17 mouse cellular contexts compared by ENCODE assay signal in the genomic region with DNA sequence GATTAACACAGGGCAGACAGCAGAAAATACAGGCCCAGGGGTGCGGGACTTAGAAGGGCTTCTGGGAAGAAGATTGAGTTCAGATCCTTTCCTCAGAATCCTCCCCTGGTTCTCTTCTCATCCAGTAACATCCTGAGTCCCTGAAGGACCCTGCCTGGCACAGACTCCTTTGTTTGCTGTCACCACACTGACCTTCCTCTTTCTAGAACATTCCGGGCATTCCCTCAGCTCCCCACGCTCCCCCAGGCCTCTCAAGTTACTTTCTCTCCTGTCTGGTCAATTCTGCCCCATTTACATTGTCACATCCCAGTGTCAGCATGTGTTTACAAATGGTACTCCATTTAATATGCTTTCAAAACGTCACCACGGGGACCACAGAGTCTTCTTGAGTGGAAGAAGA.
"Had no signal": no experiment of that assay in that cellular context is flagged by ENCODE, and none has a peak within 500 bp of the region (broad histone marks: within the 10 kb centered on the region; RNA-seq: fewer than 3 reads in every experiment).

No protein-coding gene starts in this region.

- H3K27ac ChIP-seq: lung, embryonic 15.5 days; macrophage; midbrain, embryonic 13.5 days; midbrain, embryonic 15.5 days; neural tube, embryonic 12.5 days; stomach, embryonic 15.5 days; stomach, postnatal 0 days had no signal

- DNase-seq: liver, postnatal 0 days; lung, adult 2 months; lung, postnatal 14 days; lung, postnatal 36 days; right cerebral cortex, postnatal 14 days; thymus, adult 2 months; thymus, postnatal 25 days; thymus, postnatal 4 days had no signal

- H3K4me3 ChIP-seq: lung, embryonic 15.5 days; megakaryocyte, embryonic 14.5 days; midbrain, embryonic 13.5 days; midbrain, embryonic 15.5 days; neural tube, embryonic 12.5 days; stomach, embryonic 15.5 days had no signal

- H3K4me1 ChIP-seq: lung, embryonic 15.5 days; midbrain, embryonic 13.5 days; midbrain, embryonic 15.5 days; stomach, embryonic 15.5 days had no signal

- H3K9me3 ChIP-seq: lung, embryonic 15.5 days; megakaryocyte, embryonic 14.5 days; midbrain, embryonic 13.5 days; midbrain, embryonic 15.5 days; neural tube, embryonic 12.5 days; stomach, embryonic 15.5 days had no signal

- H3K27me3 ChIP-seq: lung, embryonic 15.5 days; megakaryocyte, embryonic 14.5 days; midbrain, embryonic 13.5 days; midbrain, embryonic 15.5 days; neural tube, embryonic 12.5 days; stomach, embryonic 15.5 days had no signal

- H3K4me2 ChIP-seq: lung, embryonic 15.5 days; midbrain, embryonic 11.5 days; midbrain, embryonic 13.5 days; midbrain, embryonic 15.5 days; neural tube, embryonic 12.5 days; stomach, embryonic 15.5 days had no signal

- H3K9ac ChIP-seq: liver, postnatal 0 days; lung, embryonic 15.5 days; midbrain, embryonic 13.5 days; midbrain, embryonic 15.5 days; neural tube, embryonic 12.5 days; stomach, embryonic 15.5 days had no signal

- ATAC-seq: liver, postnatal 0 days; midbrain, embryonic 13.5 days; midbrain, embryonic 15.5 days had no signal
